Mouse (Mus musculus) frontal cortex, postnatal 10 days (tissue): Measurements from ENCODE around the gene Slc26a8.

Experiments
- DNase-seq, 2 experiments: peaks; one replicate each; pipeline ENCODE4 v3.0.0; 2022; ENCODE audit warnings: low spot score in 2 of 2, mixed read lengths in 1 of 2

The Slc26a8 gene

DNA sequence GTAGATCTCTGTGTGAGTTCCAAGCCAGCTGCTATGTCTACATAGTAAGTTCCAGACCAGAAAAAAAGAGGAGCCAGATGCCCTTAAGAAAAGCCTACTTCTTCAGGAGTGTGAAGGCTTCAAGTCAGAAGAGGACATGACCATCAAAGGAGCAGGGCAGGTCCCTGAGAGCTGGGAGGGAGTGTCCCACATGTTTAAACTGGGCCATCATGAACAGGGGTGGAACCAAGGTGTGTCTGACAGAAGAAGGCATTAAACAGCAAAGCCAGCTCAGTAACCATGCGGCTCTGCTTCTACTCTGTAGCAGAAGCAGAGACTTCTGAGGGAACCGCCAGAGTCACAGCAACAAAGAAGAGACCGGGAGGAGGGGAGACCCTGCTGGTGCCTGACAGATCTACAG lies 46.3 kb downstream of the Slc26a8 start:
- DNase-seq: no peak

DNA sequence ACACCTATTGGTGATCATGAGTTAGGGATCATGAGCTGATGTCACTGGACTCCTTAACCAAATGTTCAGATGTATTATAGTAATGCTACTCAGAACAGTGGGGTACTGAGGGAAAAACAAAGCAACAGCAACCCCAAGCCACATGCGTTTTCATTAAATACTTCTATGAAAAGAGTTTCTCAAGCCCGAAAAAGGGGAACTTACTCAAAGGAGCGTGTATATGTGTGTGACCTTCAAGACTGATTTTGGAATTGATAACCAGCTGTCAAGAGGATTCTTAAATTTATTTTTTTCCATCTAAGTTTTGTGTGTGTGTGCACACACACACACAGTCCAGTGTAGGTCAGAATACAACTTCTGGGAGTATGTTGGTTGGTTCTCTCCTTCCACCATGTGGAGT lies 49.9 kb downstream of the Slc26a8 start:
- no peak for DNase-seq

DNA sequence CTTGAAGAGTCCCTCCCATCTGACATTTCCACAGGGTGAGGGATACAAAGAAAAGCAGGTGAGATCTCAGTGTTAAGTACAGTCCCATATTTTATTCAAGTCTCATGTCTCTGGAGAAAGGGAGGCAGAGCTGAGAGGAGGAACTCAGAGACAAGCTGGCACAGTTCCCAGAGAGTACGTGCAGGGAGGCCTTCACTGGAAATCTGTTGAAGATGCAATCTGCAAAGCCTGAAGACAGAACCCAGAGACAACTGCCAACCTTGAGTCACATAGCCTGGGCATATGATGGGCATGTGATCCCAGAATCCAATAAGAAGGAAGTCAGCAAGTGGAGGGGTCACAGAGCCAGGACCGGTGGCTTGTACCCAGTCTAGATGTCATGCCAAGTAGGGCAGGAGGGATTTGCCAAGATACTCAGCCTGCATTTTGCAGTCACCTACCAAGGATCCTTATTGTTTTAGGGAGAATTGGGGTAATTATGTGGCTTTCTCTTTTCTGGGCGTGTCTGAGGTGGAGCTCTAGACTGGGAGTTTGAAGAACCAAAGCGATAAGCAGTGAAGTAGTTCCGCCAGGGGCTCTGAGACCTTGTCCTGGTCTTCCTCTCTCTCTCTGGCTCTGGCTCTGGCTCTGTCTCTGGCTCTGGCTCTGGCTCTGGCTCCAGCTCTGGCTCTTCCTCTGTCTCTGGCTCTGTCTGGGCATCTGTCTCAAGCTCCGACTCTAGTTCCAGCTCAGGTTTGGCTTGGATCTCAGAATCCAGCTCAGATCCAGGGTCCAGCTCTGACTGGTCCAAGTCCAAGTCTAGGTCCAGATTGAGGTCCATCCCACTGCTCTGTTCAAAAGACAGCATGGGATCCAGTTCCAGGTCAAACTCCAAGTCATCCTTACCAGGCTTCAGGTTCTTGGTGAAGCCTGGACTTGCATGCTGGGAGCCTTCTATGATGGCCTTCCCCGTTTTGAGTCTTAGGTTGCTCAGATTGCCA lies 52.0 kb downstream of the Slc26a8 start:
- DNase-seq: peak; percentile 50 to 53

DNA sequence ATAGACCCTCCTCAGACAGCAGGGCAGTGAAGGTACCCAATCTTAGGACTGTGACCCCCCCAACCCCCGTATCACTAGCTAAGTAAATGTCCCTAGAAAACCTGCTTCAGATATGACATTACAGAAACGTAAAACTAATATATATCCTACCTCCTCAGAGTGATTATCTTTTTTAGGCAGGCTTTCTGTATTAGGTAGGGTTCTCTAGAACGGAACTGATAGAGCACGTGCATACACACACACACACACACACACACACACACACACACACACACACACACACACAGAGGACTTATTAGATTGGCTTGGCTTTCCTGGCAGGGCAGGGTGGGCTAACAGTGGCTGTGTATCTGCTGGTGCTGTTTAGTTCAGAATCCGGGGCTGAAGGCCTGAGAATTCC lies 54.2 kb downstream of the Slc26a8 start:
- no peak for DNase-seq

DNA sequence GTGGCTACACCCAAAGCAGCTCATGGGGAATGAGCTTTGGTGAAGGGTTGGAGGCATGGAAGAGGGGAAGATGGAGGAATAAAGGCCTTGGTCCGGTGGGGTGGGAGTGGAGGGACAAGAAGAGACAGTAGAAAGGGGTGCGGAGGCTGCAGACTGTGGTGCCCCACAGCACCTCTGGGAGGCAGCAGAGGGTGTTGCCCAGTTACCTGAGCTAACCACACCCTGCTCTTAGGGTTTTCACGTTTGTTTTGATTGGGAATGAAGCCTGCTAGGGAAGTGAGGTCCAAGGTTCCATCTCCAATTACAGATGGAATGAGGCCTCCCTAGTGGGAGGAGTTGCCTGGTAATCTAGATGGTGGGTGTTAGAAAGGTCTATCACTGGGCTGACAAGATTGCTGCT lies 60.9 kb downstream of the Slc26a8 start:
- DNase-seq: no peak

DNA sequence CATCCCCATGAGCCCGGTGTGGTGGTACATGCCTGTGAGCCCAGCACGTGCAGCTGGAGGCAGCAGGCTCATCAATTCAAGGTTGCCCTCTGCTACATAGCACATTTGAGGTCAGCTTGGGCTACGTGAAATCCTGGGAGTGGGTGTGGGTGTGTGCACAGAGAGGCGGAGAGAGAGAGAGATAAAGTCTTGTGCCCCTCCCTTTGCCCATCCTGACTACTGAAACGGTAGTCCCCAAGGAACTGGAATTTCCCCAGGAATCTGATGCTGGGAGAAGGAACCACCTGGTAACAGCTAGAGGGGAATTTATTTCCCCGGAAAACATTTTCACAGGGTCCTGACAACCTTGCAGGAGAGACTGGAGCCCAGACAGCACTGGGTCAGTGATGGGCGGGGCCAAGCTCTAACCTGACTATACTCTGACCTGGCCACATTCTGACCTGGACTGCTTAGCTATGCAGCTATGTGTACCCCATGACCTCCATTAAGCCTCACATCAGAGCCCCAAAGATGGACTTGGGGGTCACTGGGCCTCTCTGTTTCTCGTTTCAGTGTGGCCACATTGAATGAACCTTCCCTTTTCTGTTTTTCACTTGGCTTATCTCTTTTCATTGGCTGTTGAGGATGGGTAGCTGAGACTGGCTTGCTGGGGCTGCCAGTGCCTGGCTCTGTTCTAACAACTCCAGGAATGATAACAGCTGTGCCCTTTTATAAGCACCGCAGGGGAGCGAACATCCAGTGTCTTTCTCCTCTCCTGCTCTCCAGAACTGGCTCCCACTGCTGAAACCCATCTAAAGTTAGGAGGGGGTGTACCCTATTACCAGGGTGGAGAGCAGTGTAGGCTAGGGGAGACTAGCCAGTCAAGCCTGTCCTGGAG lies 61.5 kb downstream of the Slc26a8 start:
- DNase-seq: no peak

DNA sequence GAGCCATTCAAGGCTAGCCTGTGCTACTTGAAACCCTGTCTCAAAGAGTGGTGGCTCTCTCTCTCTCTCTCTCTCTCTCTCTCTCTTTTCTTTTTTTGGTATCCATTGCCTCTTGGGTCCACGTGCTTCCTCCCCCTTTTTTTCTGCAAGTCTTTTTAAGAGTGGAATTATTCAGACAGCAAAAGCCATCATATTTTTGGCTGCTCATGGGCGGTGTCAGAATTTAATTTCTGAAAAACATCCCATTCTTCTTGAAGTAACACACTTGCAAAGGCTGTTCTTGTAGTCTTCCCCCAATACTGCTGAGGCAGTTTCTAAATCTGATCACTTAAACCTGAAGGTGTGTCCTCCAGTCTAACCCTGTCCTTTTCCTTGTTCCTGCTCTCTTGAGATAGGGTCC lies 63.1 kb downstream of the Slc26a8 start:
- DNase-seq: no peak

DNA sequence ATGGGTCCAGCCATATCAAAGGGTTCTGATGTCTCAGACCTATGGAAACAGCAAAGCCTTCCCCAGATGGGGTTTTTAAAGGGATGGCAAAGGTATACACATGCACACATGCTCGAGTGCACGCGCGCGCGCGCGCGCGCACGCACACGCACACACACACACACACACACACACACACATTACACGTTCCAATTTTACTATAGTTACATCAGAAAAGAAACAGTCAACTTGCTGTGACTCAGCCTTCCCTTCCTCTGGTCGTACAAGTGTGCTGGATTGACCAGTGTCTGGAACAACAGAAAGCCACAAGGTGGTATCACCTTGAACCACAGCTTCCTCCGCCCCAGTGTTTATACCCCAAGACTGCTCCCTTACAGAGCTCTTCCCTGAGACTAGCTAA lies 64.7 kb downstream of the Slc26a8 start:
- DNase-seq: no peak

DNA sequence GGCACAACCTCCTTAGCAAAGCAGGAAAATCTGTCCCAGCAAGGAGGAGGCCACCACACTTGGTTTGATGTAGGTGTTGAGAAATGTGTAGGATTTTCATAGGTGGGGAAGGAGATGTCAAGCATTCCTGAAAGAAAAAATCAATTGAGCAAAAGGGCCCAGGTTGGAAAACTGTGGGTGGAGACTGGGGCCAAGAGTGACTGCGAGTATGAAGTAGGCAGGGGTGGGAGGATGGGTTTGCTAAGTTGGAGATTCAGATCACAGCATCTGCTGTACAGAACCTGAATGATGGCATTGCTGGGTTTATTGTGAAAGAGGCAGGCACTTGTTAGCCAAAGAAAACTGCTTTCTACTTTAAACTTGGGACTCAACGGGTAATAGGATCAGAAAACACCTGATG lies 65.2 kb downstream of the Slc26a8 start:
- DNase-seq: no peak

DNA sequence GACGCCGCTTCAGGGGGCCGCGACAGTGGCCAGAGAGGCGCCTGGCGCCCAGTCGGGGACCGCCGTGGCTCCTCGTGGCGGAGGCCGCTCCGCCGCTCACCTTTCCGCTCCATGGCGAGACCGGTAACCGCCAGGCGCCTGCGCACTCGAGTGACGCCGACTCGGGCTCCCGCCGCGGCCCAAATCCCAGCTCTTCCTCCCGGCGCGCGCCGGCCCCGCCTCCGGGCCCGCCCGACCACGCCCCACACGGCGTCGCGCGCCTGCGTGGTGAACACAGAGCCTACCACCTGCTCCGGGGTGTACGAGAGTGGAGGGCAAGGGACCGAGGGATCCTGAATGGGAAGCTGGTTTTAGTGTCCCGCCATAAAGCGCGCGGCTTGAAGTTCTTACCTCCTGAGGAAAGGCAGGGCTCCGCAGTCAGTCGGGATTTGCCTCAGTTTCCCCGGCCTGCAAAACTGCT lies 67.7 kb downstream of the Slc26a8 start, which contains the start of gene Srpk1:
TSS of gene Srpk1 (minus strand) at position 410 of the 460 bp plus-strand sequence.
- DNase-seq: peak; percentile 71 to 89

DNA sequence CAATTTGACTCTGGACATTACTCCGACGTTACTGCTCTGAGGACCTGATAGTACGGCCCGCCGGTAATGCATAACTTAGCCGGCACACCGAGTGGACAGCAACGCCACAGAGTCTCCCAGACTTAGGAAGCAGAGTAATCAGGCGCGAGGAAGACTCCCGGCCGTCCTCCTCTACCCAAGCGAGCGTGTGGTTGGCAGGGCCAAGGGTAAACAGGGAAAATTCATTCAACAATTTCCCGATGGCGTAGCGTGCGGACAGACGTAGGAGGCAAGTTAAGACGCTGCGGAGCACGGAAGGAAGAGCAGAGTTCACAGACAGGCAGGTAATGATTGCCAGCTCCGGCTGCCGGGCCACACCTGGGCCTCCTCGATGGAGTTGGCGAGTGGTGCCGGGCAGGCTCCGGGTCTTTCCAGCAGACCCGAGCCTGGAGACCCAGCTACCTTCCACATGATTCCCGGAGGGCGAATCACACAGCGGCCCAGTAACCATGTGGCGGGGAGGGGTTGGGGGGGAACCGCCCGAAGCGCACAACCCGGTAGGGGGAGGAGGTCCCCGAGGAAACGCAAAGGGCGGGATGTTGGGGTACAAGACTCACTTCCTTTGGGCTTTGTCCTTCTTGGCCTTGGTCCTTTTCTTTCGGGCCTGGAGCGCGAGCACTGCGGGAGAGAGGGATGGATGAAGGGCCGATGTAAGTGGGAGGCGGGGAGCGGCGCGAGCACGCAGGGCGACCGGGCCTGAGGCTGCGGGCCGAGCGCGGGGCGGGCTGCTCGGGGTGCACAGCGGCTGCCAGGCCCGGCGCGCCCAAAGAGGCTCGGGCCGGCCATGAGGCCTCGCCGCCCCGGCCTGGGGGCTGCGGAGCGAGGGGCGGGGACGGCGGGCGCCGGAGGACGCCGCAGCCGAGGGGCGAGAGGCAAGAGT lies 68.4 kb downstream of the Slc26a8 start:
- DNase-seq: peak; percentile 51 to 64

DNA sequence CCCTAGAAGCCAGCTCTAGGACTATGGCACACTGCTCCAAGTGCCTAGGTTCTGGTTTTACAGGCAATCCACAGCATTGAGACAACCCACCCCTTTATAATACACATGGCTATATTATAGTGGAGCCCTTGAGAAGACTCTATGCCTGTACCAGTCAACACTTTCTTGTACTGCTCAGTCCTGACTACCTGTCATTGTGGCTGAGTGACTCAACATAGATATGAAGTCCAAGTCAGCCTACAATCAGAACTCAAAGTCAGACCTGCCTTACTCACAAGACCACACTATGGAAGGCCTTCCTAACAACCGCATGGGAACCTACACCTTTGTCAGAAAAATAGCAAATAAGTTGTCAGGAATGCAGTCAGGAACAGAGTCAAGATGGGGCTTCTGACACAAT lies 71.3 kb downstream of the Slc26a8 start:
- DNase-seq: no peak

DNA sequence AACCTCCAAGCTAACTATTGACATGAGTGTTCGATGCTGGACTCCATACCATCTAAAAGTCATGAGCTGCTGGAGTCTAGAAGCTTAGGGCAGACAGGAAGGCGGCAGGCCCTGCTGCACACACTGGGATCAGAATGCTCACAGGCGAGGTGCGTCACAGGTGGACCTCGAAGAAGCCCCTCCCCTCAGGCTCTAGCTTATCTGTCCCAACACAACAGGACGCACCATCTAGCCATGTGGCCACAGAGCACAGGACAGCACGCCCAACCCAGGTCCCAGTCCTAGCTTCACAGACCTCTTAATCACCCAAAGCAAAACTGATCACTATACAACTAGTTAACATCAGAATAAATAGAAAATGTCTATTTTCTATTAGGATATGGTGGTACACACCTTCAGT lies 71.9 kb downstream of the Slc26a8 start:
- no peak for DNase-seq

DNA sequence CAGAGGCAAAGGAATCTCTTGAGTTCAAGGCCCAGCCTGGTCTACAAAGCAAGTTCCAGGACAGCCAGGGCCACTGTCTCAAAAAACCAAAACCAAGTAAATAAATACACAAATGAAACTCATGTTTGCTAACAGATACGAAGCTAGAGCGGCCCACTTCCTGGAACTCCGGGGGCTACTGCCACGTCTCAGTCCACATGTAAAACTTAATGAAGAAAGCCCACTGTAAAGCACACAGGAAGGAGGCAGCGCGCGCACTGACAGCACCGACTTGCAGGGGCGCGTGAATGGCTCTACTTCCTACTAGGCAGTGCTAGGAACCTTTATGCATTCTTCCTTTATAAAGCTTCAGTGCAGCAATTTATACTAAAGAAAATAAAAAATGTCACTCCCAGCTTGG lies 72.4 kb downstream of the Slc26a8 start:
- no peak for DNase-seq

DNA sequence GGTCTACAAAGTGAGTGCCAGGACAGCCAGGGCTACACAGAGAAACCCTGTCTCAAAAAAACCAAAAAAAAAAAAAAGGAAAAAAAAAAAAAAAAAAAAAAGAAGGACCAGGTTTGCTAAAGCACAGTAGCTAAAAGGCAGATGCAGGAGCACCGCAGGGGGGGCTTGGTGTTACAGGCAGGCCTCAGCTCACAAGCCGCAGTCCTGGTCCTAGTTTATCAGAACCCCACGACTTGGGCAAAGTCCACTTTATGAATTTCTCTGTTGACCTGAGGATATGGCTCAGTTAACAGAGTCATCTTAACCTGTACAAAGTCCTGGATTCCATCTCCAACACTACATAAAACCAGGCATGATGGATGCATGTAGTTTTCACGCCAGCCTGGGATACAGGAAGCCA lies 74.7 kb downstream of the Slc26a8 start:
- DNase-seq: no peak

DNA sequence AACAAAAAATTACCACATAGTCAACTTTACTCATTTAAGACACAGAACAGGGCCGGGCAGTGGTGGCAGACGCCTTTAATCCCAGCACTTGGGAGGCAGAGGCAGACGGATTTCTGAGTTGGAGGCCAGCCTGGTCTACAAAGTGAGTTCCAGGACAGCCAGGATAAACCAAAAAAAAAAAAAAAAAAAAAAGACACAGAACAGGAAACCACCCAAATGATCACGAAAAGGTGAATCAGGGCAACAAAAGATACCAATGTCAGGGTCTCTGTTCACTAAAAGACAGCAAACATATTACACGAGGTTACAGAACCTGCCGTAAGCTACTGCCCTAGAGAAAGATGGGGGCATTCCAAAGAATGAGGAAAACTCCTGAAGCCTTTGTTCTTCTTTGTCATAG lies 76.9 kb downstream of the Slc26a8 start:
- DNase-seq: no peak

DNA sequence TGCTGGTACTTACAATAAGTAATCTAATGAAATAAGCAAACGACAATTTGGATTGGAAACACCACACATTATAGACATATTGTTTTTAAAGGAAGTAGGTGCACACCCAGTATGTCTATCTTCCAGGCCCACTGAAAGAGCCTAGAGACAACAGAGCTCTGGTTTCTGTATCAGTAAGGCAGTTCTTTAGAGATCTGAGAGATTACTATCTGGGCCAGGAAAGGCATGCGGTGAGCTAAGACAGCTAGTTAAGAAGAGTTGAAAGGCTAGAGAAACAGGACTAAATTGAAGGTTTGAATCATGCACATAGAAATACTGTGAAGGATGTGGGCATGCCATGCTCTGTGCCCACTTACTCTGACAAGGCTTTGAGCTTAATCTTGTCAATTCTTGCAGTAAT lies 77.4 kb downstream of the Slc26a8 start:
- DNase-seq: no peak

DNA sequence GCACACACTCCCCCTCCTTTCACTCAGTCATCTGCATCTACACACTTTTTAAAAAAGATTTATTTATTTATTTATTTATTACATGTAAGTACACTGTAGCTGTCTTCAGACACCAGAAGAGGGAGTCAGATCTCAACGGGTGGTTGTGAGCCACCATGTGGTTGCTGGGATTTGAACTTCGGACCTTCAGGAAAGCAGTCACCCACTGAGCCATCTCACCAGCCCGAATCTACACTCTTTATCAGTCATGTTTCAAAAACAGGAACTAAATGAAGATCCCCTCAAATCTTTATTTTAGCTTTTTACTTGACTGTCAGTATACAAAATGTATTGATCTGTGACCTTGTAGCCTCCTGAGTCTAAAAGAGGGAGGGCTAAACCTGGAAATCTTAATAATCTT lies 80.5 kb downstream of the Slc26a8 start:
- no peak for DNase-seq

DNA sequence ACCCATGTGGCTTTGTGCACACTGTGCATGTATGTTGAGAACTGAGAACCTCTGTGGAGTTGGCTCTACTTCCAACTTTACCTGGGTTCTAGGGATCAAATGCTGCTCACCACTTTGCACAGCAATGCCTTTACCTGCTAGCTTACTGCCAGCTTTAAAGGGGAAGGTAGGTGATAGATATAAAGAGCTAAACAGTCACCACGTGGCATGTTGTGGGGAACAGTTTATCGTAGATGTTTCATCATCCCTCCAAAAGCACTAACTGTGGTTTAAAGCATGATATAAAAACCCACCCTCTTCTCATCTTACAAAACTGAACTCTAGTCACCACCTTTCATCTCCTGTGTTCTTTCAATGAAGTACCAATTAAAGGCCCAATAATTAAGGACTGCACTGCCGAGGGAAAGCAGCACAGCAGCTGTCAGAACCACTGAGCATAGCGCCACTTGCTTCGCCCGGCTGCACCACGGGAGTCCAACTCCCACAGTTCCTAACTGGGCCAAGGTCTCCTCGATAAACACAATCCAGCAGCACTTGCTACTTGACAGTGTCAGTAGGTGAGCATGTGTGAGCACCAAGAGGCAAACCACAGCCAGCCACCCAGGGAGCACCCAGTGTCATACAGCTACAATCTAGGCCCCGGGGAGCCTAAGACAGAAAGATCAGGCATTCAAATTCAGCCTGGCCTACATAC lies 88.3 kb downstream of the Slc26a8 start:
- no peak for DNase-seq

DNA sequence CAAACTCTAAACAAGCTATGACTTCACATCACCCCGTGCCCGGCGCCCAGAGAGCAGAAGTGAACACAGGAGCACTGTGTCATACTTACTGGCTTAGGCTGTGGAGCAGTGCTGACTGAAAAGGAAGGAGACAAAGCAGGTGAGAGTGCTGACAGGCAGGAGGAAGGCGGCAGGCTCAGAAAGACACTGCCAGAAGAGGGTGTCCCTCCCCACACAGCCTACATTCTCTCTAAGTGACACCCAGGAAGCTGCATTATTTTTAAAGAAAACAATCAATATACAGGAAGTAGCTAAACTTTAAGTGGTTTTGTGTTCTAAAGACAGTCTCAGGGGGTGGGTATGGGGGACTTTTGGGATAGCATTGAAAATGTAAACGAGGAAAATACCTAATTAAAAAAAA lies 89.3 kb downstream of the Slc26a8 start:
- DNase-seq: no peak

DNA sequence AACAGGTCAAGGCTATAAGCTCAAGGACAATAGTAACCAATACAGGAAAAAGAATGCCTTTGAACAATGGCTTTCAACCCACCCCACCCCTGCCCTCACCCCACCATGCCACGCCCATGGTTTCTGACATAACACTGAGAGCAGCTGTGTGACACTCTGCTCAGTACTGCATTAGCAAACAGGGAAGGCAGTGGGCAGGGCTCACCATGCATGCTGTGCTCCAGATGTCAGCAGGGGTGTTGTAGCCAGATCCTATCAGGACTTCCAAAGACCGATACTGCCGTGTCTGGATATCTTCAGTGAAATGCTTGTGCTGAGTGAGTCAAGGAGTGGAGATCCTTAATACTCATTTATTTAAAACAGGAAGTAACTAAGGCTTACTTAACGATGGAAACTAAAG lies 96.1 kb downstream of the Slc26a8 start:
- no peak for DNase-seq
